Mouse (Mus musculus): ENCODE data around the gene Msi2. TPM values are rescaled to one million over a fixed set of nuclear protein-coding genes. Genes with fewer than 3 reads are reported as not detected.

The Msi2 gene
- polyA plus RNA-seq, 1 experiment from 2014 or later = 25.6 TPM

DNA sequence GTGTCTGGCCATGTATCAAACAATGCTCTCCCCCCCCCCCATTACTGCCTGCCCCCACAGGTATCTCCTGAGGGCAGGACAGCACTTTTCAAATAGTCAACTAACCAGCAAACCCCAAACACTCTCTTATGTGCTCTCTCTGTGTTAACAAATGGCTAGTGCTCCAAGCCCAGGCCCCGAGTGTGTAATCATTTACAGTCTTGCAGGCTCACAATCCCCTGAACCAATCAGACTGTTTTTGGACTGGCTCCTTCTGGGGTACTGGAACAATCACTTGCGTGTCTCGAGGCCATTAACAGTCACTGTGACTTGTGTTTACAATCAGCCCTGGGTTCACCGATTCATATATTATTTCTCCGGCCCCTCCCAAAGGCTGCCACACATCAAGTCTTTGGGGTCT lies 423.0 kb downstream of the Msi2 start:
- no peak for ATAC-seq (ENCODE audit: low read depth)
- no peak overlapping the region for H3K9ac ChIP-seq (replicated peaks; ENCODE audit: low read depth, low read length)
- no peaks in the 10 kb centered on the region for H3K27me3 ChIP-seq (ENCODE audit: control insufficient read depth, insufficient read depth, low read length)
- H3K9me3 ChIP-seq (ENCODE audit: control insufficient read depth, low read length) = no peaks in the 10 kb centered on the region
- 25% methylated on average over 5 of the region's 5 CpGs for WGBS
- no peak overlapping the region for H3K4me3 ChIP-seq (ENCODE audit: low read depth, low read length)
- no peak overlapping the region for H3K27ac ChIP-seq (ENCODE audit: low read depth, low read length)
- no peaks in the 10 kb centered on the region for H3K36me3 ChIP-seq (ENCODE audit: control insufficient read depth, insufficient read depth, low read length)
- no peak overlapping the region for H3K4me2 ChIP-seq (ENCODE audit: low read depth, low read length)
- H3K4me1 ChIP-seq (ENCODE audit: control insufficient read depth, insufficient read depth, low read length) = peaks cover 26% of the 10 kb centered on the region

DNA sequence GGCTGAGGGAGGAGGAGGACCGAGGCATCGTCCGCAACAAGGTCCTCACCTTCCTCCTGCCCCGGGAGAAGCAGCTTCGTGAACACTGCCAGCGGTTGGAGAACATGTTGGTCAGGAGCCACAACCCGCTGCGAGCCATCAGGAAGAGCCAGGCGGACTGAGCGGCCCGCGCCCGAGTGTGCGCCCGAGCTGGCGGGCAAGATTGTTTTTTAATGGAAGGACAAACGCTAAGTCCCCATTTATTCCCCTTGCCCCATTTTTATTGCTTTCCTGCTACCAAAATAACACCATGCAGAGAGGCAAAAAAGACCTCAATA lies 424.0 kb downstream of the Msi2 start:
- H3K4me3 ChIP-seq (ENCODE audit: low read depth, low read length) = peak overlapping the region; percentile 25
- no peaks in the 10 kb centered on the region for H3K9me3 ChIP-seq (ENCODE audit: control insufficient read depth, low read length)
- 15% methylated on average over 17 of the region's 17 CpGs for WGBS
- peak overlapping the region; percentile 45 for H3K4me2 ChIP-seq (ENCODE audit: low read depth, low read length)
- H3K27ac ChIP-seq (ENCODE audit: low read depth, low read length) = no peak overlapping the region
- H3K4me1 ChIP-seq (ENCODE audit: control insufficient read depth, insufficient read depth, low read length) = peaks cover 26% of the 10 kb centered on the region
- no peaks in the 10 kb centered on the region for H3K36me3 ChIP-seq (ENCODE audit: control insufficient read depth, insufficient read depth, low read length)
- no peak for ATAC-seq (ENCODE audit: low read depth)
- H3K27me3 ChIP-seq (ENCODE audit: control insufficient read depth, insufficient read depth, low read length) = no peaks in the 10 kb centered on the region
- peak overlapping the region; percentile 44; the same call in 1 of the 2 replicates for H3K9ac ChIP-seq (replicated peaks; ENCODE audit: low read depth, low read length)

DNA sequence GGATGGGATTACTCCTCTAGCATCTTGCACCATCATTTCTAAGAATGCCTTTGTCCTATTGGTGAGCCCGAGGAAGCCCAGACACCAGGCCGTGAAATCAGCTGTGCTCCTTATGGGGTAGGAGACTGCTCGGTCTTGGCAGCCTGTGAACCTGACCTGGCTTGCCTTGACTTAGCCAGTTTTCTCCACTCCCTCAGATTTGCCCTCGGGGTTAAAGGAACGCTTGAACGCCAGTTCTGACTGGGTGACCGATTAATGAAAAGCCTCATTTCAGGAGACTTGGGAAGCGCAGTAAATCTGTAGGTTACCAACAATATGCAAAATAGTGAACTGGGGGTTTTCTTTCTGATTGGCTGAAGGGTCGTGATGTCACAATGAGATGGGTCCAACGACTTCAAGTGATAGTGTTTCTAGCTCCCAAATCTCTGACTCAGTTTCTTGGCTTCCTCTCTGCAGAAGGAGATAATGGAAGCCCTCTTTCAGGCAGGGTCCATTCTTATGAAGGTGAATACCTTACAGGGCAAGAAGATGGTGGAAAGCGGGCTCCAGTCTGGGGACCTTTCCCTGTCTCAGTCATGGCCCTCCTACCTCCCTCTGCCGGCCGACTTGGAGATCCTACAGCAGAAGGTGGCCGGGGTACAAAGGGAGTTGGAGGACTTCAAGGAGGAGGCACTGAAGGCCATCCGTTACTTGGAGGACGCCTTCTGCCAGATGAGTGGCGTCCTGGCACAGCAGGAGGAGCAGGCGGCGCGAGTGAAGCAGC lies 424.5 kb downstream of the Msi2 start, which contains the start of gene Ccdc182:
Ccdc182 (plus strand) TSS at position 428 of the 763 bp plus-strand sequence.
- 19% methylated on average over 20 of the region's 20 CpGs for WGBS
- Histone ChIP-seq H3K4me2 (ENCODE audit: low read depth, low read length) (peak within 1 kb of the TSS; percentile 45), H3K36me3 (ENCODE audit: control insufficient read depth, insufficient read depth, low read length) (no peaks in the 10 kb centered on the region), H3K27ac (ENCODE audit: low read depth, low read length) (0 out of 2 replicates have a peak within 1 kb of the TSS, but pooled peaks have one; percentile 16), H3K27me3 (ENCODE audit: control insufficient read depth, insufficient read depth, low read length) (no peaks in the 10 kb centered on the region), H3K9ac (replicated peaks; ENCODE audit: low read depth, low read length) (peak within 1 kb of the TSS; percentile 44; the same call in 1 of the 2 replicates), H3K4me1 (ENCODE audit: control insufficient read depth, insufficient read depth, low read length) (peaks cover 29% of the 10 kb centered on the region), H3K4me3 (ENCODE audit: low read depth, low read length) (peak within 1 kb of the TSS; percentile 25), H3K9me3 (ENCODE audit: control insufficient read depth, low read length) (no peaks in the 10 kb centered on the region)
- ATAC-seq (ENCODE audit: low read depth) = no peak

DNA sequence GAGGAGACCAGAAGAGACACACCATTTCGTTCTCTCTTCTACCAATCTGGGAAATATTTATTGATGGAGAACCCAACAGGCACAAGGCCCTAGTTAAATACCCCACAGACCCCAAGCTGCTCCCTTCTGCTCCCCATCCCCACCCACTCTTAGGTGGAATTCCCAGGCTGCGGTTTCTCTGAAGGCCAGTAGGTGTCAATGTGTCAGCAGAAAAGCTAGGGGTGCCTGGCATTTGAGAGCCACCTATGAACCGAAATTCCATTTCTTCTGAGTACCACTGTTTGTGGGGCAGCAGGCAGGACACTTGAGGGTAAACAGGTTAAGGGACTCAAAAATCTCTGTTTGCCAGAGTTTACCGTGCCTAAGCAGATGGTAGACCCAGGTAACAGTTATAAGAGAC lies 426.6 kb downstream of the Msi2 start:
- no peak for ATAC-seq (ENCODE audit: low read depth)
- Histone ChIP-seq H3K36me3 (ENCODE audit: control insufficient read depth, insufficient read depth, low read length) (no peaks in the 10 kb centered on the region), H3K9ac (replicated peaks; ENCODE audit: low read depth, low read length) (no peak overlapping the region), H3K4me2 (ENCODE audit: low read depth, low read length) (no peak overlapping the region), H3K9me3 (ENCODE audit: control insufficient read depth, low read length) (no peaks in the 10 kb centered on the region), H3K4me1 (ENCODE audit: control insufficient read depth, insufficient read depth, low read length) (peaks cover 33% of the 10 kb centered on the region), H3K4me3 (ENCODE audit: low read depth, low read length) (no peak overlapping the region), H3K27ac (ENCODE audit: low read depth, low read length) (no peak overlapping the region), H3K27me3 (ENCODE audit: control insufficient read depth, insufficient read depth, low read length) (no peaks in the 10 kb centered on the region)
- 34% methylated on average over 4 of the region's 4 CpGs for WGBS

DNA sequence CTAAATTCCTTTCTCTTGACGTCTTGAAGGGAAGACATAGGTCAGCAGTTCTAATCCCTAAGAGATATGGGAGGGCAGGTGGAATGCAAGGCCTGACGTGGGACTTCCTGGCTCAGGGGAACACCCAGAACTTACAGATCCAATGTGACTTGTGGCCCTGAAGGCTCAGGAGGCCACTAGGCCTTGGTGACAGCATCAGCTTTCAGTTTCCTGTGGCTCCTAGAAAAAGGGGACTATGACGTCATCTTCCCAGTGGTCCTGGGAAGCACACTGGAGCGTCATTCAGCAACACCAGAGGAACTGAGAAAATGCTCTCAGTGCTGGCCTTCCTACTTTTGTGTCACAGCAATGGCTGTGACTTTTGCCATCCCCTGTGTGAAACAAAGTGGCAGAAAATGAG lies 427.1 kb downstream of the Msi2 start:
- no peaks in the 10 kb centered on the region for H3K27me3 ChIP-seq (ENCODE audit: control insufficient read depth, insufficient read depth, low read length)
- 68% methylated on average over 4 of the region's 4 CpGs for WGBS
- no peak overlapping the region for H3K4me2 ChIP-seq (ENCODE audit: low read depth, low read length)
- peaks cover 33% of the 10 kb centered on the region for H3K4me1 ChIP-seq (ENCODE audit: control insufficient read depth, insufficient read depth, low read length)
- H3K27ac ChIP-seq (ENCODE audit: low read depth, low read length) = no peak overlapping the region
- no peaks in the 10 kb centered on the region for H3K36me3 ChIP-seq (ENCODE audit: control insufficient read depth, insufficient read depth, low read length)
- H3K9me3 ChIP-seq (ENCODE audit: control insufficient read depth, low read length) = no peaks in the 10 kb centered on the region
- H3K9ac ChIP-seq (replicated peaks; ENCODE audit: low read depth, low read length) = no peak overlapping the region
- no peak for ATAC-seq (ENCODE audit: low read depth)
- no peak overlapping the region for H3K4me3 ChIP-seq (ENCODE audit: low read depth, low read length)

Small RNAs within 50 kb of the gene (microRNA-seq; reads per million reads assigned to microRNA genes)
- gene Mir378b = not detected

Other genes with a start within 250 kb of the Msi2 start
- gene Akap1, start 146.1 kb upstream of the Msi2 start, polyA plus RNA-seq (2014; fragmentation: Nextera tagmentation; extraction: Ambion mirVana) = 25.6 and 26.0 TPM in 2 replicates
- gene Scpep1, start 237.0 kb upstream of the Msi2 start, polyA plus RNA-seq (2014; fragmentation: Nextera tagmentation; extraction: Ambion mirVana) = 23.7 and 28.0 TPM in 2 replicates
- not detected in 2 replicates for gene Elobl, start 248.4 kb upstream of the Msi2 start, polyA plus RNA-seq (2014; fragmentation: Nextera tagmentation; extraction: Ambion mirVana)

Data from neural tube, embryonic 14.5 days (tissue).